Mouse (Mus musculus) thymus, adult 2 months (tissue): ENCODE measurements at regions not wholly inside any gene's neighbourhood (a gene's known extent, or its start where the extent isn't known, plus 50 kb on each side); places are given as distances from the start of the nearest gene placed in this dataset.

Source experiments
- DNase-seq: peaks from one replicate; pipeline ENCODE4 v3.0.0; 2021
- H3K27ac ChIP-seq: fragments of 200-500 bp; 2 replicates; pipeline ENCODE4 v1.5.1; 2012; ENCODE audit warnings: low read length, control low read depth; ENCODE audit not compliant: control insufficient read depth, insufficient read depth
- H3K27me3 ChIP-seq: fragments of 200-500 bp; 2 replicates; pipeline ENCODE4 v1.6.1; 2012; ENCODE audit warnings: mild to moderate bottlenecking, low read length, moderate library complexity, mixed read lengths; ENCODE audit not compliant: control insufficient read depth, insufficient read depth
- H3K36me3 ChIP-seq: fragments of 200-500 bp; 2 replicates; pipeline ENCODE4 v1.6.1; 2012; ENCODE audit warnings: mild to moderate bottlenecking, low read length, moderate library complexity; ENCODE audit not compliant: control insufficient read depth, insufficient read depth
- H3K4me1 ChIP-seq: fragments of 200-500 bp; replicated peaks from 2 replicates; pipeline ENCODE4 v1.6.1; 2012; ENCODE audit warnings: low read length; ENCODE audit not compliant: control insufficient read depth, insufficient read depth
- H3K4me3 ChIP-seq: fragments of 200-500 bp; 2 replicates; pipeline ENCODE4 v1.5.1; 2012; ENCODE audit warnings: mild to moderate bottlenecking, low read length, control low read depth, moderate library complexity; ENCODE audit not compliant: control insufficient read depth, insufficient read depth
- CTCF ChIP-seq: fragments of 200-500 bp; IDR thresholded peaks from 2 replicates; pipeline ENCODE4 v1.5.1; 2012; ENCODE audit warnings: mild to moderate bottlenecking, control low read depth, low read length, moderate library complexity, borderline replicate concordance; ENCODE audit not compliant: control insufficient read depth, poor library complexity, insufficient read depth; ENCODE audit errors: extremely low read depth
- POLR2A ChIP-seq: fragments of 200-500 bp; IDR thresholded peaks from 2 replicates; pipeline ENCODE4 v1.6.1; 2012; ENCODE audit warnings: mild to moderate bottlenecking, low read length, control low read depth, moderate library complexity; ENCODE audit not compliant: control insufficient read depth, poor library complexity, insufficient read depth; ENCODE audit errors: extremely low read depth
- WGBS: fragments of 180-500 bp; shearing (Covaris S2); methylation state at CpG from one replicate; pipeline ENCODE4 v1.1.7; 2018; 5-methylcytosine and 5-hydroxymethylcytosine counted together

- TF ChIP-seq POLR2A (no peak), CTCF (no peak)
- WGBS = 85% methylated on average over 9 of the region's 9 CpGs
Observed at GRCm38 (mm10) chr17:83163952-83164560, 51.0 kb upstream of the Pkdcc start.

GRCm38 (mm10) chr17:83164728-83165127 lies 50.4 kb upstream of the Pkdcc start:
- no peaks in the 10 kb centered on the region for H3K27me3 ChIP-seq
- WGBS = 70% methylated on average over 4 of the region's 4 CpGs
- H3K36me3 ChIP-seq = no peaks in the 10 kb centered on the region
- TF ChIP-seq CTCF = no peak
- no peak for TF ChIP-seq POLR2A
- no peak overlapping the region for H3K4me3 ChIP-seq
- H3K27ac ChIP-seq = no peak overlapping the region
- DNase-seq = no peak
- no peaks in the 10 kb centered on the region for H3K4me1 ChIP-seq

More at GRCm38 (mm10) chr17:83163952-83164560, 51.0 kb upstream of the Pkdcc start:
- DNase-seq = no peak
- no peaks in the 10 kb centered on the region for H3K4me1 ChIP-seq
- no peaks in the 10 kb centered on the region for H3K36me3 ChIP-seq
- H3K27me3 ChIP-seq = no peaks in the 10 kb centered on the region
- H3K4me3 ChIP-seq = no peak overlapping the region
- no peak overlapping the region for H3K27ac ChIP-seq

- Histone ChIP-seq H3K27ac (no peak overlapping the region), H3K36me3 (no peaks in the 10 kb centered on the region), H3K27me3 (no peaks in the 10 kb centered on the region), H3K4me1 (no peaks in the 10 kb centered on the region), H3K4me3 (no peak overlapping the region)
- WGBS = 91% methylated on average over 4 of the region's 4 CpGs
- no peak for TF ChIP-seq POLR2A
- no peak for TF ChIP-seq CTCF
- DNase-seq = no peak
Observed at GRCm38 (mm10) chr17:83165140-83165539, 50.0 kb upstream of the Pkdcc start.
